Mouse (Mus musculus) kidney, postnatal 14 days (tissue): ENCODE data around the gene Gm40193.
"Not testable (repeated sequence)": the region's sequence is repeated elsewhere in the genome, so short reads cannot be mapped to it uniquely, and the experiment has no call there.

ENCODE experiments used
- DNase-seq: peaks from one replicate; pipeline ENCODE4 v3.0.0; 2022; ENCODE audit warnings: mixed read lengths

Gene Gm40193

DNA sequence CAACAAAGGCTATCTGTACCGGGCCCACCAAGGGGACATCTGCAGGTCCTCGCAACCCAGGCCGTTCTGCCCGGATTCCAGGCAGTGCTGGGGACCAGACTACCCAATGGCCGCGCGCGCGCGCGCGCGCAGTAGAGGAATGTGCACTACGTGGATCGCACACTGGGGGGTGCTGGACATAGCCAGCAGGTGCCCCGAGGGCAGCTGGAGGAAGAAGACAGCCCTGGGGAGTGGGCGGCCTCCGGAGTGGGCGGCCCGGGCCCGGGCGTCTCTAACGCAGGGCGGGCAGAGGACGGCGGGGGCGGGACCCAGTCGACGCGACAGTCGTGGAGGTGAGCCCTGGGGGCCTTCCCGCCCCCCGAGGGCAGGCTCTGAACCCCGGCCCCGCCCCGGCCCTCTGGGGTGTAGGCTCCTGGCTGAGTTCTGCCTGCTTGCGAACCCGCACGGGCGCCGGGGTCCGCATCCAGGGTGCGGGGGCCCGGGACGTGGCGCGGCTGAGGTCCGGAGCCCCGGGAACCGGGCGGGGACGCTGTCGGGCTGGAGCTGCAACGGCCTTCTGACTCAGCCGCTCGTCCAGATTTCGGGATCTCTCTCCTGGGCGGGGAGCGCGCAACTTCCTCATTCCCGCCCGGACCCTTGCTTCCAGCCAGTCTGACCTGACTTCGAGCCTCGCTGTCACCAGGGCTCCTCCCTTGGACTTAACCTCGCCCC is 7.3 kb upstream of the Gm40193 start, which contains the start of gene Pld2:
Gene Pld2, plus strand, starts transcription at position 188 of the 711 bp plus-strand sequence.
- peak; percentile 95 for DNase-seq

DNA sequence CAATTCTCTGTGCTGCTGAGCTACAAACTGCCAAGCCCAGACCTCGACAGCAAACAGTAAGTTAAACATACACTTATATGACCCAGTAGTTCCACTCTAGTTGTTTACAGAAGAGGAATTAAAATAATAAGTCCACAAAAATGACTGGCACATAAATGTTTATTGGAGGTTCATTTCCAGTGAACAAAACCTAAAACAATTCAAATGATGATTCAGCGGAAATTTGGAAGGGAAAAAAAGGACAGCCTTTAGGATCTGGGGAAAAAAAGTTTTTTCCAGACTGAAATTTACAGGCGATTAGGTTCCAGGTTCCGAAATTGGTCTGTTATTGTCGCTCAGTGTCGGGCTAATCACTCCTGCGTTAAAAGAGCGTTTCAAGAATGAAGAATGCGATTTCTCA is 6.7 kb upstream of the Gm40193 start:
- DNase-seq: no peak

DNA sequence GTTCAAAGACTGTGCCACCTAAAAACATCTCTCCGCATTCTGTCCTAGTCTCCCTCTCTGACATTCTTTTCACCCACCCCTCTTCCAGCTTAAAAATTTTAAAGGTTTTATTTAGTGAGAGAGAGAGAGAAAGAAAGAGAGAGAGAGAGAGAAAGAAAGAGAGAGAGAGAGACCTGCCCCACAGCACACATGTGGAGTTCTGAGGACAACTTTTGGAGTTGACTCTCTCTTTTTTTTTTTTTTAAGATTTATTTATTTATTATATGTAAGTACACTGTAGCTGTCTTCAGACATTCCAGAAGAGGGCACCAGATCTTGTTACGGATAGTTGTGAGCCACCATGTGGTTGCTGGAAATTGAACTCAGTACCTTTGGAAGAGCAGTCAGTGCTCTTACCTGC is 1.7 kb downstream of the Gm40193 start:
- DNase-seq: not testable (repeated sequence)

DNA sequence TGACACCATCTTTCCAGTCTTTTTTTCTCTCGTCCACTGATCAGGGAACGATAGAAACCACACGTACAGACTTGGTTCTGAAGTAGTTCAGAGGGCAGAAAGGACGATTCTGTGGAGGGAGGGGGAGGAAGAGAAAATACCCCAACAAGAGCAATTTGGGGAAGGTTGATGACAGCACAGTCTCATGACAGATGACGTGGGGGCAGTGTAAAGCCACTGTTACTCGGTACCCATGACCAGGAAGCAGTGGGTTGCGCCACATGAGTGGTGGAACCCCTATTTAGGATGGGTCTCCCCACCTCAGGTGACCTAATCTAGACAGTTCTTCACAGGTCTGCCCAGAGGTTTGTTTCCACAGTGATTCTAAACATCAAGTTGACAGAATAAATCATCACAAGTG is 4.1 kb downstream of the Gm40193 start:
- no peak for DNase-seq

DNA sequence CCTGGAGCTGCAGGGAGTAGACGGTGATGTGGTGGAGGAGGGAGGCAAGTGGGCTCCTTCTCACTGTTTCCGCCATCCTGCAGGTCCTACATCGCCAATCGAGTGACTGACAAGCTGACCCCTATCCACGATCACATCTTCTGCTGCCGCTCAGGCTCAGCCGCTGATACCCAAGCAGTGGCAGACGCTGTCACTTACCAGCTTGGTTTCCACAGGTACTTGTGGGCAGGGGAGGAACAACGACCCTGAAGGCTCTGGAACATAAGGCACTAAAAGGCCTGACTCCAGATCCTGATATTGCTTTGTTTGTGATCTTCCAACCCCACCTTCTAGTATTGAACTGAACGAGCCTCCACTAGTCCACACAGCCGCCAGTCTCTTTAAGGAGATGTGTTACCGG is 6.5 kb downstream of the Gm40193 start:
- DNase-seq: no peak

DNA sequence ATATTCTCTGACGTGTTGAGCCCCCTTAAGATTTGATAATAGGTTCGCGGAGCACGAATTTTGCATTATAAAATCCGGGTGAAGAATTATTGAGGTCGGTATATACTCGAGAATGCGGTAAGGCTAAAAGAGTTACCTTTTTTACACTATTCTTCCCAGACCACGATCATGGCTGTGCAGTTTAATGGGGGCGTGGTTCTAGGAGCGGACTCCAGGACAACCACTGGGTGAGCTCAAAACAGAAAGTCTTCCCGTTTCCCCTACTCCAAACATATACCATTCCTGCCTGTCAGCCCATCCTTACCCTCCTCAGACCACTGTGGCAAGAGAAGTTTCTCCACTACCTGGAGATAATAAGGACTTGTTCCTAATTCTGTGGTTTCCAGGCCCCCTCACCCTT is 7.0 kb downstream of the Gm40193 start:
- DNase-seq: no peak

DNA sequence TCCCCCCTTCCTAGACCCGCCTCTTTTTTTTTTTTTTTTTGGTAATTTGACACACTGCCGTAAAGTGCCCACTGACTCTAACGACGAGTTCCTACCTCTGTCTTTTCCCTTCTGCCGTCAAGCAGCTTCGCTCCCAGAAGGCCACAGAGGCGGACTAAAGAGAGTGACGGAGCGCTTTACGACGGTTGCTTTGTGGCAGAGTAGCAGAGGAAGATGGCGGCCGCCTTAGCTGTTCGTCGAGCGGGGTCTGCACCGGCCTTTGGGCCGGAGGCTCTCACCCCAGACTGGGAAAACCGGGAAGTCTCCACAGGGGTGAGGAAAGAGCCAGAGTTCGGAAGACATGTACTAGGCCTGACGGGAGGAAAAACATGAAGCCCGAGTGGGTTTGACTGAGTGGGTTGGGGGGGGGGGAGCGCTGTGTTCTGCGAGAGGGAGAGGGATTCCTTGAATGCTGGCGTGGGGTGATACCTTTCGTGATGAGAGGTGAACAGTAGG is 7.5 kb downstream of the Gm40193 start, which contains the start of gene Psmb6:
Gene Psmb6, plus strand, starts transcription at position 184 of the 495 bp plus-strand sequence.
- DNase-seq: peak; percentile 96

DNA sequence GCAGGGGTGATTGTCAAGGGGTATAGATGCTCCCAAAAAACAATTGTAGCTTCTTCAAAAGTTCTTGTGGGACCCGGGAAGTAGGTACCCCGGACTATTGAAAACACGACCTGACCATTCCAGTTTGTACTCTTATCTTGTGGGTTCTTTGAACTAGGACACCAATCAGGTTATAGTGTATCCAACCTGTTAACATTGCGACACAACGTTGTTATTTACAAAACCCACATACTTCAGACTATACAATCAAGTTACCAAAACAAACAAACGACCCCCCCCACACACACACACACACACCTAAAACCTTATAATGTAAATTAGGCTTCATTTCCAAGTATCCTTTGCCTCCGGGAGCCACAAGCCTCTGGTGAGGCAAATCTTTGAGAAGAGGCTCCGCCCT is 8.0 kb downstream of the Gm40193 start:
- no peak for DNase-seq

DNA sequence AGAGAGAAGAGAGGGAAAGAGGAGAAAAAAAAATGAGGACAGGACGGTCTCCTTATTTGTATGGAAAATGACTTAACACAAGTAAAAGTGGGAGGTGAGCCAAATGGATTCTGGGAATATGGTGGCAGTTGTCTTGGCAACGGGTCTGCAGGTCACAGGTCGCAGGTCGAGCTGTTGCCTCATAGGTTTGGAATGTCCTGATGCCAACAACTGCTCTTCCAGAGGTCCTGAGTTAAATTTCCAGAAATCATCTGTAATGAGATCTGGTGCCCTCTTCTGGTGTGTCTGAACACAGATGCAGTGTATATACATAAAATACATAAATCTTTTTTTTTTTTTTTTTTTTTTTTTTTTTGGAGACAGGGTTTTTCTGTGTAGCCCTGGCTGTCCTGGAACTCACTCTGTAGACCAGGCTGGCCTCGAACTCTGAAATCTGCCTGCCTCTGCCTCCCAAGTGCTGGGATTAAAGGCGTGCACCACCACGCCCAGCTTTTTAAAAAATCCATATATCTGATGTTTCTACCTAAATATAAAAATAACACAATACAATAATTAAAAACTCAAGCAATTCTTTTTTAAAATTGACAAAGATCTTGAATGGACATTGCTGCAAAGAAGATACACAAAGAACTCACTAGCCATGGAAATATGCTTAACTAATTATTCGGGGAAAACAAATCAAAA is 9.3 kb downstream of the Gm40193 start:
- DNase-seq: not testable (repeated sequence)

DNA sequence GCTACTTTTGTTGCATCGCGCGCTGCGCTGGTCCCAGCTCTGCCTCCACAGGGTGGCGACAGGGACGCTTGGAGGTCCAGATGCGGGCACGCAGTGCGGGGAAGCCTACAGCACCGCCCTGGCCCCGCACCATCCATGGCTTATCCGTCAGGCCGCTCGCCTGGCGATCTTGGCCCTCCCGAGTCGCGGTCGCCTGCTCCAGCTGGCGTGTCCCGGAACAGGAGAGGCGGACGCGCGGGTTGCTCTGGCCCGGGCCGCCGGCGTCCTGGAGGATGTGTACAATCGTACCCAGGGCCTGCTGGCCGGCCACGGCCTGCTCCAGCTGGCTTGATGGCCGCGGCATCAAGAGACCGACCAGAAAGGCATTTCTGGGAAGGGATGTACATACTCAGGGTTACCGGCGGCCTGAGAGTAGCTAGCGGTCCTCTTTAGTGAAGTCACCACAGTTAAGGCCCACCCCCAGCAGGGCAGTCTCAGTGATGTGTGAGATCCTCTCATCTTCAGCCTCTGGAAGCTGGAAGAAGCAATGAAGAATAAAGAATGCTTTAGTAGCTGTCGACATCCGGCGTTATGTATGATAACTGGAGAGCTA is 12.5 kb downstream of the Gm40193 start:
- peak; percentile 55 for DNase-seq

DNA sequence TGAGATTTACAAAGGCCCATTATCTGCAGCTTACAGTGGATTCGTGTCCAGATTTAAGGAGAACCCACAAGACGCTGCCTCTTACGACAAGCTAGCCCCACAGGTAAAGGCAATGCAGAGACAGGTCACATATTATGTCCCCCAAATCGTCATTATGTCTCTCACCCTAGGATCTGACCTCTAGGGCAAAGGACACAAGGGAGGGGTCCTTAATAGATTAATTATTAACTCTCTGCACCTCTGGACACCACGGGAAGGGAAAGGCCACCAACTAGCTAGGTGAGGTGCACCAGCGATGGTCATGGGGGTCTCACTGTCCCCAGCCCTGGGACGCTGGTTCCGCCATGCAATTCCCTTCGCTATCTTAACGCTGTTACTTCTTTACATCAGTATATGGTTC is 13.8 kb downstream of the Gm40193 start, which contains the start of gene Gltpd2:
Gene Gltpd2, plus strand, starts transcription at position 274 of the 400 bp plus-strand sequence.
- DNase-seq: no peak

DNA sequence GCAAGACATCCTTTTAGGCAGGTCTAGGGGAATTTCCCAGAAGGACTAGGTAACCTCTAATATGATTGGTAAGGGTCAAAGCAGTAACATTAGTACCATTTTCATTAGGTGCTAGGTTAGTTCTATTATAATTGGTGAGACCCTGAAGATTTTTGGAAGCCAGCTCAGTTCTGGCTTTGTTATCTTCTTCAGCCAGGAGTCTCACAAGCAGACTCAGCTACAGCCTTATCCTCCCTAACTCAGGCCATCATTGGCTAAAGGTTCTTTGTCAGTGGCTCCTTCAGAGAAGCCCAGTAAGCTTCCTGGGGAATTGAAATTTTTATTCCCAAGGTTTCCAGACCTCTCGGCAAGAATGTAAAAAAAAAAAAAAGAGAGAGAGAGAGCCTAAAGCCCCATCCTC is 14.3 kb downstream of the Gm40193 start:
- DNase-seq: no peak

DNA sequence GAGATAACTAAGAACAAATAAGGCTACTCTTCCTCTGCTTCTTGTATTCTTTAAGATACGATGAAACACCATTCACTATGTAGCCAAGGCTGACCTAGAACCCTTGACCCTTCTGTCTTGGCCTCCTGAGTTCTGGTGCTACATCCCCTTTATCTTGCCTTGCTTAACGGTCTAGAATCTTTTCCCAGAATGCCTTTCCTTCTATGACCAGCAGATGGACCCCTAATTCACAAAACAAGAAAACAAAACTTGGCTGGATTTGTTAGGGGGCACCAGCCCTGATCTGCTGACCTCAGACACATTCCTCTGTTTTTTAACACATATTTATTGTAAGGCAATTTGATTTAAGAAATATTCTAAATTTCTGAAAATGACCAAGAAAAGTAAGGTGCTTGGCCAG is 16.4 kb downstream of the Gm40193 start:
- DNase-seq: peak; percentile 67

DNA sequence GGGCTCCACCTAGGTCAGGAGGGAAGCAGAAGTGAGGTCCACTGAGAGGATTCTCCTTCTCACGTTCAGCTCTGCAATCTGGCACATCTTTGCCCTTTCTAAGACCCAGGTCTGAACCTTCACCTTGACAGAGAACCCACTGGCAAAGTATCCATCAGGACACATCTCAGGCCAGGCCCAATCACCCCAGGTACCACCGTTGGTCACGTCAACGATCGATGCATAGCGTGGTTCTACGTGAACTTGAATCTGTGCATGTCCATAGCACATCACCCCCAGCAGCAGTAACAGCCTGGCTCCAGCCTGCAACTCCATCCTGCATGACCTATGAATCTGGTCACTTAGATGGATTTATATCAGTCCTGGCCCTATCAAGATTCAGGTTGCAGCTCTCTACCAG is 18.5 kb downstream of the Gm40193 start, which contains the start of gene Vmo1:
Gene Vmo1, minus strand, starts transcription at position 329 of the 400 bp plus-strand sequence.
- DNase-seq: no peak

DNA sequence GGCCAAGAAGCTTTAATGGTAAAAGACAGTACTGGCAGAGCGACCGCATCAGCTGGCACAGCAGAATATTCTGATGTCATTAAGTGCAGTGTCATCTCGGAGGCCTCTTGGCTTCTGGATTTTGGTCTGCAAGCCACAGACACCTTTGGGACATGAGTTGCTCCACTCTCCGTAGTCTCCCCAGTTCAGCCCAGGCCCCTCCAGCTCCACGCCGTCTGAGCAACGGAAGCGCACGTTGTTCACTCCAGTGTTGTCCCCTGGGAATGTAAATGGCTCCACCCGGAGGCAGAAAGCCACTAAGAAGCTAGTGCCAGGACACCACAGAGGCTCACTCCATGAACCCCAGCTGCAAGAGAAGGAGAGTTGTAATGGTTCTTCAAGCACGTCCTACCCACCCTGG is 19.2 kb downstream of the Gm40193 start:
- DNase-seq: no peak

DNA sequence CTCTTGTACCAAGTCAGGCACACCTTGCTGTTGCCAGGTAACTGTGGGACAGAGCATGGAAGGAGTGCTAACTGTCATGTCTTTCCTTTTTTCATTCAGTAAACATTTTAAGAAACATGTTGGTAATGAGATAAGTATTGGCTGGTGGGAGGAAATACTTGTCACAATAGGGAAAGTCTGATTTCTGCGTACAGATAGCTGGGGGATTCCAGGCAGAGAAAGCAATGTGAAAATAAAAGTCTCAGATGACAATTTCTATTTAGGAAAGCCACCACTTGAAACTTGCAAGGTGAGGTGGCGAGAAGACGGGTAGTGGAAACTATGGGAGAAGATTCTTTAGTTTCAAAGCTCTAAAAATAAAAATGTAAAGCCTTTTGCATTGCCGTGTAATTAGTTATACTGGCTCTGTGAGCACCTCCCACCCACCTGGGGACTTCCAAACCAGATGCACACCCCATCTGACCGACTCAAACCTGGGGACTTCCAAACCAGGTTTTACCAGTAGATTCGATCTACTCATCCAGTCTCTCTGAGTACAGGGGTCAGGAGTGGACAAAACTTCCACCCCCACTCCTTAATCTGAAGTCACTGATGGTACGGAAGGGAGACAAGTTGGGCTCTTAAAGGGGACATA is 19.9 kb downstream of the Gm40193 start:
- DNase-seq: no peak

DNA sequence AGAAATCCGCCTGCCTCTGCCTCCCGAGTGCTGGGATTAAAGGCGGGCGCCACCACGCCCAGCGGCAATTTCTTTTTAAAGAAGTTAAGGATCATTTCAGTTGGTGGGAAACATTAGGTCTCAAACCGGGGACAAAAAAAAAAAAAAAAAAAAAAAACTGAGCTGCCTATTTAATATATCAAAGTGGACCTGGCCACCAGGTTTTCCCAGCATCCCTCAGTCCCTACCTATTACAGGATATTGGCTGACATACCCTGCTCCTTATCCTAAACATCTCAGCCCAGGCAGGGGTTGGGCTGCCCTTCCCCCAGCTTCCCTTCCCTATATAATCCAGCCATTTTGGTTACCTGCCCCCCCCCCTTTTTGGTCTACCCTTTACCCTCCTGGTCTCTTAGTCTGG is 20.9 kb downstream of the Gm40193 start:
- no peak for DNase-seq

DNA sequence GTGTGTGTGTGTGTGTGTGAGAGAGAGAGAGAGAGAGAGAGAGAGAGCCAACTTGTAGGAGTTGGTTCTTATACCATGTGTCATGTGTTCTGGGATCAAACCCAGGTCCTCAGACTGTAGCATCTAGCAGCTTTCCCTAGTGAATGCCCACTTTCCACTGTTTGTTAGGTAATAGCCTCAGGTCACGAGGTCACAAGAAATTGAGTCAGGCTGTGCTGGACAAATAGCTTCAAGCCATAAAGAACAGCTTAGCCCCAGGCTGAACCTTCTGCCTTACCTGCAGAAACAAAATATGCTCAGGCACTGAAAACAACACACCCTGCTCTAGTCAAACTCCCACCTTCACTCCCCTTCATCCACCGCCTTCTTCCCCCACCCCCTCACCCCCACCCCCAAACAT is 21.5 kb downstream of the Gm40193 start:
- no peak for DNase-seq

DNA sequence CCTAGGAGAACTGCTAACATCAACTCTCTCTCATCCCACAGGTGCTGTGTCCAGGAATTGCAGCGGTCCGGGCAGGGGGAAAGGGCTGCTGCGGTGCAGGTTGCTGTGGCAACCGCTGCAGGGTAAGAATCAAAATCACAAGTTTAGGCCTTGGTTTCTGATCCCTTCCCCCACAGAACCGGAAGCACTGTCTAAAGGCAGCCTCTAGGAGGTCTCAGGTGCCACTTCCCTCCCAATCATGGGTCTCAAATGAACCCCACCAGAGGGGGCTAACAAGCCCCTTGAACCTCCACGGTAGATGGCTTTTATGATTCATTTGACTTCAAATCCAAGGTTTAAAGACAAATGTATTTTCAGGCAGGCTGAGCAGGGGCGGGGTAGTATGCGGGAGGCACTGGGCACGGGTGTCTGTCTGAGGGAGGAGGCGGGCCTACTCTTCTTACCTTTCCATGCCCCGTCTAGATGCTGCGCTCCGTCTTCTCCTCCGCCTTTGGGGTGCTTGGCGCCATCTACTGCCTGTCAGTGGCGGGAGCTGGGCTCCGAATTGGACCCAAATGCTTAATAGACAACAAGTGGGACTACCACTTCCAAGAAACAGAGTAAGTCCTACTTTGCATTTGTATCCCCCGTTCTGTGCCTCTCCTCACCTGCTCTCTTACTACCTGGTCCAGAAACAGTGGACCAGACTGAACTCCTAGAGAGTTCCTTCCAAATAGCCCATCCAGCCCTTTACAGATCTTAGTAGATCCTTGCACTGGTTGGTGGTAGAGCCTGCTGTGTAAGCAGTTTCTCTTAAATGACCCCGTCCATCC is 22.8 kb downstream of the Gm40193 start:
- DNase-seq: peak; percentile 53

DNA sequence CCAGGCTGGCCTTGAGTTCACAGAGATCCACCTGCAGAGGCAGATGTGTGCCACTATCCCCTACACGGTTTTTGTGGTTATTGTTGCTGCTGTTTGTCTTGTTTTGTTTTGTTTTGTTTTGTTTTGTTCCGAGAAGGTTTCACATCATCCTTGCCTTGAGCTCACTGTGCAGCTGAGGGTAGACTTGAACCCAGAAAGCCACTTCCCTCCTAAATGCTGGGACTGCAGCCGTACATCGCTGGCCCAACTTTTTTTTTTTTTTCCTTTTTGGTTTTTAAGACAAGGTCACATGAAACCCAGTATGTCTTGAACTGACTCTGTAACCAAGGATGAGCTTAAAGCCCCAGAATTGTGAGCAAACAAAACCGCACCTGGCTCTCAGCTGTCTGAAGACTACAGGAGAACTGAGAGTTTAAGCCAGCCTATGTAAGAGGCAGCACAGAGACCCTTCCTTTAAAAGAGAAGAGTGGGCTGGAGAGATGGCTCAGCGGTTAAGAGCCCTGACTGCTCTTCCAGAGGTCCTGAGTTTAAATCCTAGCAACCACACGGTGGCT is 25.7 kb downstream of the Gm40193 start:
- DNase-seq: no peak

DNA sequence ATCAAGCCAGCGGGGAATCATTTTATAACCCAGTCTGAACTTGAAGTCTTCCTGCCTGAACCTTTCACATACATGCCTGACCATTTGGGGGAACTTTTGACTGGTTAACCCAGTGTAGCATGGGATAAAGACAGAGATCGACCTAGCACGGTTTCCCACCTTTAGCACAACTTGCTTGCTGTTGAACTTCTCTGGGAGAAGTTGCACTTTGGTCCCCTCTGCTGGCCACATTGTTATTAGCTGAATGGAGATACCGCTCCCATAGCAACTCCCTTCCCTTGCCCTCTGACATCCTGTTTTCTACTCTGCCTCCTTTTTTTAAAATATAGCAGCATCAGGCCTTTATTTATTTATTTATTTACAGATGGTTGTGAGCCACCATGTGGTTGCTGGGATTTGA is 26.4 kb downstream of the Gm40193 start:
- DNase-seq: peak; percentile 83

DNA sequence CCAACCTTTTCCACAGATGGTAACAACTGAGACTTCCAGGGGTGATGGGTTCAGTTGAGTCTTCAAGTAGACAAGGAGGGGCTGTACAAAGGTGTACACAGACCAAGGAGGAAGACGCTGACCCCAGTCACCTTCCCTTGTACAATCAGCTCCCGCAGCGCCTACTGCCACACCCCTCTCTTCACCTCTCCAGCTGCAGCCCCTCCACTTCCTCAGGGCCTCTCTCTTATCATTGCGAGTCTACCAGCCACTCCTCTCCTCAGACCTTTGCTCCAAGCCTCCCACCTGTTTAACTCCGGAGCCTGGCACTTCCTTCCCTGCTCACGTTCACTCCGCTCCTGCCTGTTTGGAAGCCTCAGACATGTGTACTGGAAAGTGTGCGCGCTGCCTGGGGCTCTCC is 27.8 kb downstream of the Gm40193 start, which contains the start of gene Tm4sf5:
Gene Tm4sf5, plus strand, starts transcription at position 275 of the 400 bp plus-strand sequence.
- no peak for DNase-seq
